Mouse (Mus musculus) heart, embryonic 11.5 days (tissue): ENCODE measurements at regions not wholly inside any gene's neighbourhood (a gene's known extent, or its start where the extent isn't known, plus 50 kb on each side); places are given as distances from the start of the nearest gene placed in this dataset.

ENCODE experiments used
- ATAC-seq: fragments of 200-750 bp; cut with Nextera tagmentation; replicated peaks from 2 replicates; pipeline ENCODE4 v1.8.0; 2017; ENCODE audit warnings: moderate library complexity; ENCODE audit not compliant: insufficient number of reproducible peaks, low FRiP score, low TSS enrichment
- H3K27ac ChIP-seq: fragments of 300-500 bp; sonication (generic); 2 replicates; pipeline ENCODE4 v1.5.1; 2014; ENCODE audit warnings: mild to moderate bottlenecking, low read depth, low read length
- H3K27me3 ChIP-seq: fragments of 300-500 bp; sonication (generic); 2 replicates; pipeline ENCODE4 v1.6.1; 2014; ENCODE audit warnings: mild to moderate bottlenecking, low read length, mixed read lengths; ENCODE audit not compliant: control insufficient read depth, insufficient read depth
- H3K36me3 ChIP-seq: fragments of 300-500 bp; sonication (generic); 2 replicates; pipeline ENCODE4 v1.6.1; 2014; ENCODE audit warnings: mild to moderate bottlenecking, low read length, moderate library complexity, mixed read lengths; ENCODE audit not compliant: control insufficient read depth, insufficient read depth
- H3K4me1 ChIP-seq: fragments of 300-500 bp; sonication (generic); 2 replicates; pipeline ENCODE4 v1.6.1; 2014; ENCODE audit warnings: low read length; ENCODE audit not compliant: control insufficient read depth, insufficient read depth
- H3K4me2 ChIP-seq: fragments of 300-500 bp; sonication (generic); 2 replicates; pipeline ENCODE4 v1.6.1; 2014; ENCODE audit warnings: mild to moderate bottlenecking, moderate library complexity
- H3K4me3 ChIP-seq: fragments of 300-500 bp; sonication (generic); 2 replicates; pipeline ENCODE4 v1.5.1; 2014; ENCODE audit warnings: low read depth, low read length
- H3K9ac ChIP-seq: fragments of 300-500 bp; sonication (generic); 2 replicates; pipeline ENCODE4 v1.6.1; 2014; ENCODE audit warnings: mild to moderate bottlenecking, low read depth, low read length, moderate library complexity
- H3K9me3 ChIP-seq: fragments of 300-500 bp; sonication (generic); replicated peaks from 2 replicates; pipeline ENCODE4 v1.6.1; 2016; ENCODE audit warnings: low read length; ENCODE audit not compliant: control insufficient read depth
- WGBS: fragments of 180-500 bp; shearing (Covaris S2); extraction: QIAGEN DNeasy Blood & Tissue Kit; methylation state at CpG from one replicate; pipeline ENCODE4 v1.1.7; 2014; ENCODE audit not compliant: insufficient replicate concordance; 5-methylcytosine and 5-hydroxymethylcytosine counted together

DNA sequence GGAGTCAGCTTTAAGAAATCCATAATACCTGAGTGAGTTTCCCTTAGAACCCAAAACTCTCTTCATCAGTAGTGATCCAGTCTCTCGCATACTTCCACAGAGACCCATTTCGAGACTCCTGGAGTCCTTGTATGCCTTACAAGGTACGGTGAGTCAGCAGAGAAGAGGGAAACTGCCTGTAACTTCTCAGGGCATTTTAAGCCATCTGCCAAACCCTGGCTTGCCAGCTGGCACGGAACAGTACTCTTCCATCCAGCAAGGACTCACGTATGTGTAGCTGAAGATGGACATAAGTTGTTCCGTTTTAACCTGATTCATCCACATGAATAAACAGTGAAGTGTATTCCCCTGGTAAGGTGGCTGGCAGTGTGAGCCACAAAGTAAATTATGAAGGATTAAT lies 267.0 kb downstream of the Mreg start:
- 70% methylated on average over 6 of the region's 6 CpGs for WGBS
- H3K4me3 ChIP-seq = no peak overlapping the region
- no peaks in the 10 kb centered on the region for H3K9me3 ChIP-seq
- ATAC-seq = no peak
- H3K36me3 ChIP-seq = no peaks in the 10 kb centered on the region
- H3K27ac ChIP-seq = no peak overlapping the region
- no peak overlapping the region for H3K9ac ChIP-seq
- no peaks in the 10 kb centered on the region for H3K27me3 ChIP-seq
- no peak overlapping the region for H3K4me2 ChIP-seq
- no peaks in the 10 kb centered on the region for H3K4me1 ChIP-seq

DNA sequence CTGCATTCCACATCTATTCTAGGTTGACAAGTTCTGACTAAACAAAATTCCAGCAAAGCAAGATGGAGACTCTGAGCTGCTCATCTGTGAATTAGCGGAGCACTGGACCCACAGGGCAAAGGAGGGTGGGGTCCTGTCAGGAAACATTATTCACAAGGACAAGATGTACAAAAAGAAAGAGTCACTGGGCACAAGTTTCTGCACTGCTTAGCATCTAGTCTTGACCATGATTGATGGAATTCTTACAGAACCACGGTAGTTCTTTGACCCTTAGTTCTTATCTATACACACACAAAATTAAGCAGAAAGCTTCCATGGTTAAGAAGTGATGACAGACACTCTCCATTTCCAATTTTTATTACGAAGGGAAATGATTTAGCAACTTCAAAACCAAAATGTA lies 267.6 kb downstream of the Mreg start:
- H3K9ac ChIP-seq = no peak overlapping the region
- no peak overlapping the region for H3K4me3 ChIP-seq
- H3K4me2 ChIP-seq = no peak overlapping the region
- no peaks in the 10 kb centered on the region for H3K9me3 ChIP-seq
- ATAC-seq = no peak
- WGBS = 41% methylated on average over 3 of the region's 3 CpGs
- H3K27me3 ChIP-seq = no peaks in the 10 kb centered on the region
- H3K36me3 ChIP-seq = no peaks in the 10 kb centered on the region
- H3K4me1 ChIP-seq = no peaks in the 10 kb centered on the region
- no peak overlapping the region for H3K27ac ChIP-seq

DNA sequence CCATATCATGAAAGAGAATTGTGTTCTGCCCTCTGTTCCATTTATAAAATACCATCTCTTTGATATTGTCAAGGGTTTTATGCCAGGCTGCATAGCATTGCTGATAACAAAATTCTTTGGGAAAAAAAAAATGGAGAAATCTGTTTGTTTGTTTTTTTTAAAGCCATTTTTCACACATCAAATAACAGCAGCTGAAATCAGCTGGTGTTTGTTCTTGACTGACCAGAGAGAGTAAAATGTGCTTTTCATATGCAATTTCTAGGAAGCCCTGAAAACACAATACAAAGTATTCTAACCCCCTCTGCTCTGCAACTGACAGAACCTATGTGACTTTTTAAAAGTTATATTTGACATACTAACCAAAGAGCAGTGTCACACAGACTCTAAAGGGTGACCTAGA lies 270.0 kb downstream of the Mreg start:
- Histone ChIP-seq H3K27ac (no peak overlapping the region), H3K9ac (no peak overlapping the region), H3K36me3 (no peaks in the 10 kb centered on the region), H3K27me3 (no peaks in the 10 kb centered on the region), H3K4me3 (no peak overlapping the region), H3K4me2 (no peak overlapping the region), H3K4me1 (0 out of 2 replicates have a peak, but pooled peaks cover 5% of the 10 kb centered on the region), H3K9me3 (no peaks in the 10 kb centered on the region)
- no peak for ATAC-seq

DNA sequence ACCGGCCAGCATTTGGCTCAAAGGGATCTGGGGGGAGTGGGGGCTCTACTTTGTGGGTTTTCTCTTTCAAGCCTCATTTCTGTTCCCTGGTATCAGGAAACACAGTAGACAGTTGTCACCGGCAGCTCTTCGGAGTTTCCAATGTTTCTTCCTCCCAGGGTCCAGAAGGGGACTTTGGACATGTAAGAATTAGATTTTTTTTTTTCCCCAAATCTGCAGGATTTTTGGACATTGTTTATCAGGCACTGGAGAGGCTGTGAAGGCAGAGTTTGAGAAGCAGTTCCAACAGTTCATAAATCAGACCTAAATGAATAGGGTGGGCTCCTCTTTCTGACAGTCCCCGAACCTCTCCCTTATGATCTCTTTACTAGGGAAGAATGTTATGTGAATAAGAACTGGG lies 270.4 kb downstream of the Mreg start:
- Histone ChIP-seq H3K4me1 (peaks cover 5% of the 10 kb centered on the region; the same call in 1 of the 2 replicates), H3K4me3 (no peak overlapping the region), H3K27me3 (no peaks in the 10 kb centered on the region), H3K36me3 (no peaks in the 10 kb centered on the region), H3K9ac (no peak overlapping the region), H3K9me3 (no peaks in the 10 kb centered on the region), H3K4me2 (no peak overlapping the region), H3K27ac (no peak overlapping the region)
- WGBS = 57% methylated on average over 4 of the region's 4 CpGs
- no peak for ATAC-seq

DNA sequence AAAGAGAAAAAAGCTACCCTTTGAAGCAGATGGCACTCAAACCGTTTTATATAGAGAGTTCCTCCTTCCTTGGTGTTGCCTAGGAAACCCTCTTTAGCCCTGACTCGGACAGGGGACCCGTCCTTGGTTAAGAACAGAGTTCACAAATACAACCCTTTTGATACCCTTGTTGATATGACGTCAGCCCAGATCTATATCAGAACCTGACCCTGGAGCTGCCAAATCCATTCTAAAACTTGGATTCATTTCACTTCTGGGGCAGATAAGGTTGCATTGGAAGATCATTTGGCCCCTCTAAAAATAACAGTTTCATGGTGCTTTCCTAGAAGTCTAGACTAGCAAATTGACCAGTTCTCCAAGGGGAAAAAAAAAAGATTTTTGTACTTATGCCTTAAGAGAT lies 271.2 kb downstream of the Mreg start:
- Histone ChIP-seq H3K4me2 (no peak overlapping the region), H3K9me3 (no peaks in the 10 kb centered on the region)

DNA sequence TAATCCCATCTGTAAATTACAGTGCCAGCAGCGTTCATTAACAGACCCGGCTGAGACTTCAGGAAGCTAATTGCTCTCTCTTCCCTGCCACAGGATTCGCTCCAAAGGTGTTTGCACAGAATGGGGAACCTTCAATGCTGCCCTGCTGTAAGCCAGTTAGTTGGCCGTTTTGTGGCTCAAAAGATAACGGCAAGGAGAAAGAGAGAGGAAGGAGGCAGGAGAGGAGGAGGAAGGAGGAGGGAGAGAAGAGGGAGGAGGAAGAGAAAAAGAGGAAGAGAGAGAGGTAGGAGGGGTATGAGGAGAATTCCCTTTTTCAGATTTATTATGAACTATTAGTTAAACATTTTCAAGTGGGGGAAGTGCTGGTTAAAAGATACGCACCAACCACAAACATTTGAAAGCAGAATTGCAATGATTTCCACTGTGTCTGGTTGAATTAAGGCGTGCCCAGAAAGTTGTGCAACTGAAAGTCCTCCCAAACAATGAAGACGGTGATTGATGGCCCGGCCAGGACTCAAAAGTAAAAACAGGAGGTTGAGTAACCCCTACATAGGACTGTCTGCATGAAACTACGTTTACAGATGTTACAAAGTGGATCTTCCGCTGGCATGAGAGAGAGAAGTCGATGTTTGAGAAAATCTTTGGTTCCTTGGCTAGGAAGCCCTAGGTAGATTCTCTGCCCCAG lies 273.6 kb downstream of the Mreg start:
- H3K27ac ChIP-seq = no peak overlapping the region
- no peaks in the 10 kb centered on the region for H3K9me3 ChIP-seq
- H3K27me3 ChIP-seq = no peaks in the 10 kb centered on the region
- peaks cover 5% of the 10 kb centered on the region; the same call in 1 of the 2 replicates for H3K4me1 ChIP-seq
- H3K9ac ChIP-seq = no peak overlapping the region
- H3K36me3 ChIP-seq = no peaks in the 10 kb centered on the region
- 43% methylated on average over 12 of the region's 12 CpGs for WGBS
- H3K4me3 ChIP-seq = no peak overlapping the region
- peak overlapping the region; percentile 25 for H3K4me2 ChIP-seq
- no peak for ATAC-seq

More for the DNA sequence above, 271.2 kb downstream of the Mreg start:
- H3K4me1 ChIP-seq = peaks cover 5% of the 10 kb centered on the region; the same call in 1 of the 2 replicates
- no peaks in the 10 kb centered on the region for H3K36me3 ChIP-seq
- H3K4me3 ChIP-seq = no peak overlapping the region
- no peak for ATAC-seq
- no peaks in the 10 kb centered on the region for H3K27me3 ChIP-seq
- H3K27ac ChIP-seq = no peak overlapping the region
- H3K9ac ChIP-seq = no peak overlapping the region
- WGBS = 52% methylated on average over 4 of the region's 4 CpGs

DNA sequence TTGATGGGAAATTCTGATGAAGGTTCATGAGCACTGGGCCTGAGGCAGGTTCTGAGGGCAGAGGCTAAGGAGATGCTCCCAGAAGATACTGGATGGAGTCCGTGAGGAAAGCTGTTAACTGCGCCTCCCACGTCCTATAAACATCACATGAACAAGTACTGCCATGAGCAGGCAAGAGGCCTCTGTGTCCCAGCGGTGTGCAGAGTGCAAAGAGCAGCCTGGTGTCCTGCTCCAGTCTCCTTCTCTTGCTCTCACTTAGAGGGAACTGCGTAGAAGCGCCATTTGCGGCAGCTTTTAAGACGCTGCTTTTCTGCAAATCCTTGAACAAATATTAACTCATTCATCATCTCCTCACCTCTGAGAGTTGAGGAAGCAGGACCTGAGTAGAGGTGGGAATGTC lies 274.2 kb downstream of the Mreg start:
- WGBS = 42% methylated on average over 8 of the region's 8 CpGs

DNA sequence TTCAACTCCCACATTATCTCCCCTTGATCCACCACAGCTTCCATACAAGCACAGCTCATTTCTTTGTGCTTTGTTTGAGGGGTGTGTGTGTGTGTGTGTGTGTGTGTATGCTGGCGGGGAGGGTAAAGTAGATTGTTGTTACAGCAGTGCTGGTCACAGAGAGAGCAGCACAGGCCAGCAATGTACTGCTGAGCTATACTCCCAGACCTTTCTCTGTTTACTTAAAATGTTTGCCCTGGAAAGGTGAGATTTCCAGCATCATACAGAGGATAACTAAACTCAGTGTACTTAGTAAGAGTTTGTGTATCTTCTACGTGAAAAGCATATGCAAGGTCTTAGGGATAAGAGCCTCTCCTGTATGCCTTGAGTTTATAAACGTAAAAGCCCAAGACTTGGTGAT lies 274.9 kb downstream of the Mreg start:
- H3K9ac ChIP-seq = no peak overlapping the region
- H3K4me1 ChIP-seq = peaks cover 5% of the 10 kb centered on the region; the same call in 1 of the 2 replicates
- no peaks in the 10 kb centered on the region for H3K36me3 ChIP-seq
- H3K27me3 ChIP-seq = no peaks in the 10 kb centered on the region
- no peak overlapping the region for H3K27ac ChIP-seq
- no peaks in the 10 kb centered on the region for H3K9me3 ChIP-seq
- 48% methylated on average over 3 of the region's 3 CpGs for WGBS
- no peak for ATAC-seq
- no peak overlapping the region for H3K4me3 ChIP-seq
- H3K4me2 ChIP-seq = no peak overlapping the region

More for the DNA sequence above, 274.2 kb downstream of the Mreg start:
- Histone ChIP-seq H3K4me3 (no peak overlapping the region), H3K27me3 (no peaks in the 10 kb centered on the region), H3K36me3 (no peaks in the 10 kb centered on the region), H3K9ac (no peak overlapping the region), H3K9me3 (no peaks in the 10 kb centered on the region), H3K4me2 (peak overlapping the region; percentile 25), H3K4me1 (peaks cover 5% of the 10 kb centered on the region; the same call in 1 of the 2 replicates), H3K27ac (no peak overlapping the region)
- no peak for ATAC-seq

DNA sequence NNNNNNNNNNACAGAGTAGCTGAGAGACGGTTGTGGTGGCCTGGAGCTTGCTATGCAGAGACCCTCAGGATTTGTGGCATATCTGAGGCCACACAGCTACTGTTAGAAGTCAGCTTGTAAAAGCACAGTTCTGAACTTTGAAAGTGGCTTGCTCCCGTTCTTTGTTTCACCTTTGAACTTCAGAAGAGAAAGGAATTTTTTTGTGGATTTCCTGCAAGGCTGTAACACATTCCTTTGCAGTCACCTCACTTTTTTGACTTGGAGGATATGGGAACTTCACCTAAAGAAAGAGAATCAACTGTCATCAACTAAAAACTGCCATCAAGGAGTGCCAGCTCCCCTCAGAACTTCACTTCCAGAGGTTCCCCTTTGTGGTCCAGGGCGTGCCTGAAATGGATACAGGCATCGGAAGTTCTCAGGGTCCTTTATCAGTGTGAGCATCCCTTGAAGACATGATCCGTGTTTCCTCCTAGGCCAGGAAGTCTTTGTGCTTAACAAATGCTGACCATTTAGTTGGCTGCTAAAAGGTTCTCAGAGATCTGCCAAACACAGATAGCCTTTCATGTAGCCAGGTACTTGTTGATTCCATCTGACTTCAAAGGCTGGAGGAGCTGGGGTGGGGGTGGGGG lies 275.5 kb downstream of the Mreg start:
- no peak overlapping the region for H3K4me3 ChIP-seq
- H3K36me3 ChIP-seq = no peaks in the 10 kb centered on the region
- no peak for ATAC-seq
- H3K4me1 ChIP-seq = peaks cover 5% of the 10 kb centered on the region
- no peaks in the 10 kb centered on the region for H3K27me3 ChIP-seq
- H3K9me3 ChIP-seq = no peaks in the 10 kb centered on the region
- WGBS = 13% methylated on average over 5 of the region's 5 CpGs
- H3K27ac ChIP-seq = no peak overlapping the region
- H3K9ac ChIP-seq = no peak overlapping the region
- H3K4me2 ChIP-seq = no peak overlapping the region
